Mouse (Mus musculus): ENCODE results near the gene Gm21962. TPM values are rescaled to one million over a fixed set of nuclear protein-coding genes. Genes with fewer than 3 reads are reported as not detected.

The Gm21962 gene
- polyA plus RNA-seq, 1 experiment from 2014 or later: not detected

GRCm38 (mm10) chr3:137644947-137645346 lies 26.4 kb upstream of the Gm21962 start:
- Histone ChIP-seq H3K27ac (replicated peaks) (no peak overlapping the region), H3K27me3 (no peaks in the 10 kb centered on the region), H3K9me3 (replicated peaks) (no peaks in the 10 kb centered on the region), H3K4me2 (replicated peaks) (no peak overlapping the region), H3K4me1 (peaks cover 9% of the 10 kb centered on the region; the same call in 1 of the 2 replicates), H3K4me3 (replicated peaks) (no peak overlapping the region), H3K9ac (no peak overlapping the region), H3K36me3 (no peaks in the 10 kb centered on the region)
- 53% methylated on average over 6 of the region's 6 CpGs for WGBS
- no peak for ATAC-seq (ENCODE audit: insufficient number of reproducible peaks, low FRiP score, low TSS enrichment, low read depth)

DNA sequence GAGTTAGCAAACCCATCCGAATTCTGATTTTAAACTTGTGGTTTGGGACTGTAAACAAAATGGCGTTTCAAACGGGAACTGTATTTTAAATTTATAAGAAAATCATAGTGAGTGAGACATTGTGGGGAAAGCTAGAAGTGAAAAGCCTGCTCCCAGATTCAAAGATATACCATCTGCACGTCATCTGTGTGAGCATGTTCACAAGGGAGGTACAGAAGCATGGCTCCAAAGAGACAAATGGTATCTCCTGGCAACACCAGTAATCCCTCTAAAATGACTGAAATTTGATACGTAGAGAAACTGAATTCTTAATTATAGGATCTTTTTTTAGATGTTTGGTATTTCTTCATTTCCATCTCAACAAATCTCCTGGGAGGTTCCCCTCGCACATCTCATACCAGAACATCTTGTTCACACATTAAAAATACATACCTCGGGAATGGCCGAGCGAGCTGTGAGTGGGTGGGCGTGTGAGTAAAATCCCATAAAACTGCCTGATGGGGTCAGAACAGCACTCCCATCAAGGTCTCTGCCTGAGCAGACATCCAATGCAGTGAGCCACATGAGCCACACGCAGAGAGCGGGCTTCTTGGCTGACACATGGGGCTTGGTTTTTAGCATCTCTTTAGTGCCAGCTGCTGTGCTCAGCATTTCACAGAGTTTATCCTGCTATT lies 23.8 kb upstream of the Gm21962 start:
- WGBS: 36% methylated on average over 12 of the region's 12 CpGs
- Histone ChIP-seq H3K36me3 (no peaks in the 10 kb centered on the region), H3K4me2 (replicated peaks) (no peak overlapping the region), H3K27ac (replicated peaks) (0 out of 2 replicates have a peak overlapping the region, but pooled peaks have one; percentile 44), H3K9ac (no peak overlapping the region), H3K9me3 (replicated peaks) (no peaks in the 10 kb centered on the region), H3K4me3 (replicated peaks) (no peak overlapping the region), H3K4me1 (peaks cover 9% of the 10 kb centered on the region; the same call in 1 of the 2 replicates), H3K27me3 (no peaks in the 10 kb centered on the region)
- ATAC-seq (ENCODE audit: insufficient number of reproducible peaks, low FRiP score, low TSS enrichment, low read depth): peak; percentile 75; the same call in 1 of the 2 replicates

DNA sequence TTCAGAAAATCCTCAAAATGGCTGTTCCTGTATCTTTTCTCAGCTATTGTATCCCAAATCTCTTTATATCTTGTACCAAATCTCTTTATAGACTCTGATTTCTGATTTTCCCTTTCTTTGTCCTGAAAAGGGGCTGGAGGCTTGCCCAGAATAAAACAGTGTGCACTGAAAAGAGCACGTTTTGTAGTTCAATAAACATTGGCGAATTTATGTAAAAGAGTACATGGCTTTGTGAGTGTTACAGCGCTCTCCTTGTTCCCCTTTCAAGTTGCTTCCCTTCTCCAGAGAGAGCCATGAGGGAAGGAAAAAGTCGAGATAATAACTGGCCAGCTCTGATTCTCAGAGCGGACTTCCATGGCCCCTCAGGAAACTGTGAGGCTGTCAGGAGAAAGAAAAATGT lies 22.2 kb upstream of the Gm21962 start:
- no peak for ATAC-seq (ENCODE audit: insufficient number of reproducible peaks, low FRiP score, low TSS enrichment, low read depth)

GRCm38 (mm10) chr3:137652853-137653252 lies 18.5 kb upstream of the Gm21962 start:
- H3K27me3 ChIP-seq: no peaks in the 10 kb centered on the region
- H3K27ac ChIP-seq (replicated peaks): no peak overlapping the region
- peaks cover 4% of the 10 kb centered on the region; the same call in 1 of the 2 replicates for H3K4me1 ChIP-seq
- WGBS: 93% methylated on average over 2 of the region's 2 CpGs
- ATAC-seq (ENCODE audit: insufficient number of reproducible peaks, low FRiP score, low TSS enrichment, low read depth): no peak
- H3K4me2 ChIP-seq (replicated peaks): no peak overlapping the region
- H3K36me3 ChIP-seq: no peaks in the 10 kb centered on the region
- no peak overlapping the region for H3K4me3 ChIP-seq (replicated peaks)
- H3K9me3 ChIP-seq (replicated peaks): no peaks in the 10 kb centered on the region
- no peak overlapping the region for H3K9ac ChIP-seq

More for the DNA sequence above, 22.2 kb upstream of the Gm21962 start:
- no peaks in the 10 kb centered on the region for H3K27me3 ChIP-seq
- peaks cover 9% of the 10 kb centered on the region; the same call in 1 of the 2 replicates for H3K4me1 ChIP-seq
- no peak overlapping the region for H3K27ac ChIP-seq (replicated peaks)
- H3K4me3 ChIP-seq (replicated peaks): no peak overlapping the region
- H3K9me3 ChIP-seq (replicated peaks): no peaks in the 10 kb centered on the region
- WGBS: 67% methylated on average over 5 of the region's 5 CpGs
- H3K4me2 ChIP-seq (replicated peaks): no peak overlapping the region
- no peaks in the 10 kb centered on the region for H3K36me3 ChIP-seq
- no peak overlapping the region for H3K9ac ChIP-seq

- 19% methylated on average over 3 of the region's 3 CpGs for WGBS
- ATAC-seq (ENCODE audit: insufficient number of reproducible peaks, low FRiP score, low TSS enrichment, low read depth): no peak
Observed at GRCm38 (mm10) chr3:137680923-137681322, 9.6 kb downstream of the Gm21962 start.

DNA sequence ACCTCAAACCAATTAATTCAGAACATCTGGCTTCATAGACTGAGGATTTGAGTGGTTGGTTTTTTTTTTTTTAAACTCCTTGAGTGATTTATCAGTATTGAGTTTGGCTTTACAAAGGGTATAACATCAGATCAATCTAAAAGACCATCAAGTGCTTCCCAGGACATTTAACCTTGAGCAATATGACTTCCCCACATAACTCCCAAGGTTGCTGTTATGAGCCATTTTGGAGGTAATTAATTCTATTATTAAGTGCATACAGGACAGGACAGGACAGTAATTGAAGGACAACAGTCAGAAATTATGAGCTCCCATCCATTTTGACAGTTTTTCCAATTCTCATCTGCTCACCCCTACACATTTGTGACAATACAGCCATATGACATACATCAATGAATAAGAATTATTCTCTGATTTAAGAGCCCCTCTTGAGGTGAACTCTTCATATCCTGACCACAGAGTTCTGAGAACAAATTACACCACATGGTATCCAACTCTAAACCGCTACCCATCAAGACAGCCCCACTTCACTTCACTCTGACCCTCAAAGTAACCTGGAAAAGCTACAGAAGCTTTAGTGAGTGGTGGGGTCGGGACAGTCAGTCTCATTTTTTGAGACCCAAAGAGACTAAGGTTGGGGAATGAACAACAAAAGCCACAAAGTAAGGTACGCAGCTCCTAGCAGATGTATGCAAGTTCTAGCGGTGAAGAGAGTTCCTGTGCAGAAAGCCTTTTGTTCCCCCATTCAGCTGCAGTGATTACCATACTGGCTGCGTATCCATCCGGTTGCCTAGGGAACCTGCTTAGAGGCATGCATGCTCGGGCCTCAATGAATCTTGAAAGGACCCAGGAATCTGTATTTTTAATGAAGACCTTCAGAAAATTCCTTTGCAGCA lies 11.8 kb downstream of the Gm21962 start:
- H3K27ac ChIP-seq (replicated peaks): peak overlapping the region; percentile 52; the same call in 1 of the 2 replicates
- no peaks in the 10 kb centered on the region for H3K36me3 ChIP-seq
- peak; percentile 43; the same call in 1 of the 2 replicates for ATAC-seq (ENCODE audit: insufficient number of reproducible peaks, low FRiP score, low TSS enrichment, low read depth)
- H3K9me3 ChIP-seq (replicated peaks): no peaks in the 10 kb centered on the region
- no peaks in the 10 kb centered on the region for H3K27me3 ChIP-seq
- peaks cover 11% of the 10 kb centered on the region; the same call in 1 of the 2 replicates for H3K4me1 ChIP-seq
- H3K4me2 ChIP-seq (replicated peaks): 0 out of 2 replicates have a peak overlapping the region, but pooled peaks have one; percentile 6
- WGBS: 22% methylated on average over 7 of the region's 7 CpGs
- H3K9ac ChIP-seq: no peak overlapping the region
- H3K4me3 ChIP-seq (replicated peaks): no peak overlapping the region

More at GRCm38 (mm10) chr3:137680923-137681322, 9.6 kb downstream of the Gm21962 start:
- Histone ChIP-seq H3K9me3 (replicated peaks) (no peaks in the 10 kb centered on the region), H3K9ac (no peak overlapping the region), H3K4me3 (replicated peaks) (no peak overlapping the region), H3K4me2 (replicated peaks) (no peak overlapping the region), H3K27me3 (no peaks in the 10 kb centered on the region), H3K4me1 (peaks cover 11% of the 10 kb centered on the region; the same call in 1 of the 2 replicates), H3K36me3 (no peaks in the 10 kb centered on the region), H3K27ac (replicated peaks) (no peak overlapping the region)

DNA sequence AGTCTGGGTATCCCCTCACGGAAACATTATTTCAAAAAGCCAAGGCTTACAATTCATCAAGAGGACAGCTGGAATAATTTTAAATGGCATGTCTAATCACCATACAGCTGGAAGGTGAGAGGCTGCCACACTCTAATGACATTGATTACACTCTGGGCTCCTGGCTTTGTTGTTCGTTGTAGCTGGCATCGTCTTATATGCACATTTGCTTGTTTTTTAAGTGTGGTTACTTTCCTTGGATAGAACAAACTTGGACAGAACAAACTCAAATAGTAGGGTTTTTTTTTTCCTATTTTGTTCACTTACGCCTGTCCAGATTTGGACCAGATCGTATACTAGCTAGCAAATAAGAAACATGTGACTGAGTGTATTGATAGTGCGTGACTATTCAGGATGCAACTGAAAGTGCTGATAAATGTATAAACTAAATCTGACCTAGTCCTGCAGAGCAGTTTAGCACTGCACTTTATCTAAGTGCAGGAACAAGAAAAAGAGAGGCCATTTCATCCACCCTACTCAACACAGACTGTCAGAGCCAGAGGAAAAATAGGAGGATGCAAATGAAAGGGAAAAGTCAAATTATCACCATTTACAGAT lies 12.6 kb downstream of the Gm21962 start:
- no peaks in the 10 kb centered on the region for H3K36me3 ChIP-seq

GRCm38 (mm10) chr3:137686932-137687331 lies 15.6 kb downstream of the Gm21962 start:
- no peaks in the 10 kb centered on the region for H3K27me3 ChIP-seq
- no peak overlapping the region for H3K4me3 ChIP-seq (replicated peaks)
- no peak for ATAC-seq (ENCODE audit: insufficient number of reproducible peaks, low FRiP score, low TSS enrichment, low read depth)
- no peak overlapping the region for H3K9ac ChIP-seq
- 93% methylated on average over 2 of the region's 2 CpGs for WGBS
- H3K4me1 ChIP-seq: peaks cover 7% of the 10 kb centered on the region; the same call in 1 of the 2 replicates
- no peaks in the 10 kb centered on the region for H3K36me3 ChIP-seq
- no peak overlapping the region for H3K4me2 ChIP-seq (replicated peaks)
- no peaks in the 10 kb centered on the region for H3K9me3 ChIP-seq (replicated peaks)
- no peak overlapping the region for H3K27ac ChIP-seq (replicated peaks)

More for the DNA sequence above, 12.6 kb downstream of the Gm21962 start:
- peak; percentile 2; the same call in 1 of the 2 replicates for ATAC-seq (ENCODE audit: insufficient number of reproducible peaks, low FRiP score, low TSS enrichment, low read depth)
- Histone ChIP-seq H3K4me2 (replicated peaks) (0 out of 2 replicates have a peak overlapping the region, but pooled peaks have one; percentile 6), H3K9ac (no peak overlapping the region), H3K27ac (replicated peaks) (0 out of 2 replicates have a peak overlapping the region, but pooled peaks have one; percentile 52), H3K27me3 (no peaks in the 10 kb centered on the region), H3K4me3 (replicated peaks) (no peak overlapping the region), H3K9me3 (replicated peaks) (no peaks in the 10 kb centered on the region), H3K4me1 (peaks cover 11% of the 10 kb centered on the region; the same call in 1 of the 2 replicates)
- WGBS: 28% methylated on average over 6 of the region's 6 CpGs

DNA sequence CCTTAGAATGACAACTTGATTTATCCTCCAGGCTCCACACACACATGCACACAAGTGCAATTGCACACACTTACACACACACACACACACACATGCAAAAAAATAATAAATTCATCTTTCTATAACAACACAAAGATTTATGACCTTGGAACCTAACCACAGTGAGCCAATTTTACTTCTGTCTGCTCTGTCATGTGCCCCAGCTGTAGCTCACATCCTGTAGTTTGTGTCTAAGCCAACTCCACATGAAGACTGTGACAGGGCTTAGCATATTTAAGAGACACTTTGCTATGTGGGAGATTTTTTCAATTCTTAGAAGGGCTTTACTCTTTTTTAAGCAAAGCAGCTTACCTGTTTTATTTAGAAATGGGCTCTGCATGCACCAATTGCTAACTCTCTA lies 20.2 kb downstream of the Gm21962 start:
- no peak overlapping the region for H3K9ac ChIP-seq
- no peak overlapping the region for H3K27ac ChIP-seq (replicated peaks)
- no peaks in the 10 kb centered on the region for H3K36me3 ChIP-seq
- H3K4me2 ChIP-seq (replicated peaks): no peak overlapping the region
- no peaks in the 10 kb centered on the region for H3K9me3 ChIP-seq (replicated peaks)
- ATAC-seq (ENCODE audit: insufficient number of reproducible peaks, low FRiP score, low TSS enrichment, low read depth): no peak
- no peak overlapping the region for H3K4me3 ChIP-seq (replicated peaks)
- no peaks in the 10 kb centered on the region for H3K4me1 ChIP-seq
- H3K27me3 ChIP-seq: no peaks in the 10 kb centered on the region

- no peak overlapping the region for H3K27ac ChIP-seq (replicated peaks)
- no peak overlapping the region for H3K4me2 ChIP-seq (replicated peaks)
- no peak for ATAC-seq (ENCODE audit: insufficient number of reproducible peaks, low FRiP score, low TSS enrichment, low read depth)
- no peaks in the 10 kb centered on the region for H3K27me3 ChIP-seq
- H3K36me3 ChIP-seq: no peaks in the 10 kb centered on the region
- no peak overlapping the region for H3K4me3 ChIP-seq (replicated peaks)
- H3K9me3 ChIP-seq (replicated peaks): no peaks in the 10 kb centered on the region
- WGBS: 59% methylated on average over 2 of the region's 2 CpGs
- no peak overlapping the region for H3K9ac ChIP-seq
- H3K4me1 ChIP-seq: no peaks in the 10 kb centered on the region
Observed at GRCm38 (mm10) chr3:137715946-137716345, 44.6 kb downstream of the Gm21962 start.

Measured in embryonic facial prominence, embryonic 15.5 days (tissue).